Mouse (Mus musculus): ENCODE measurements around the gene Rbm47. TPM values are rescaled to one million over a fixed set of nuclear protein-coding genes. Genes with fewer than 3 reads are reported as not detected.
A peak's percentile ranks its signal among the peaks of the same experiment; 100 is the strongest.

Gene Rbm47
- total and polyA plus RNA-seq, 3 experiments = 78.8 to 121 (median 84.7) TPM

DNA sequence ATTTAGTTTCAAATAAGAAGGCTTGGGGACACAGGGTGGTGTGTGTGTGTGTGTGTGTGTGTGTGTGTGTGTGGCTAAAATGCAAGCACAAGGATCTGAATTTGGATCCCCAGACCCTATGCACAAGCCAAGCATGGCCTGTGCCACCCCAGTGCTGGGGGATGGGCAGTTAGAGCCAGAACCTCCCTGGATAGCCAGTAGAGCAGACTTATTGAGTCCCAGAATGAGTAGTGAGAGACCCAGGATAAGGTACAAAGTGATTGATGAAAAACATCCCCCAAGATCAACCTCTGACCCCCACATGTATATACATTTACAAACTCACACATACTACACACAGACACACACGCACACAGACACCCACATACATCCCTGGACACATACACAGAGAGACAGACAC is 86.6 kb downstream of the Rbm47 start:
- DNase-seq = no peak

DNA sequence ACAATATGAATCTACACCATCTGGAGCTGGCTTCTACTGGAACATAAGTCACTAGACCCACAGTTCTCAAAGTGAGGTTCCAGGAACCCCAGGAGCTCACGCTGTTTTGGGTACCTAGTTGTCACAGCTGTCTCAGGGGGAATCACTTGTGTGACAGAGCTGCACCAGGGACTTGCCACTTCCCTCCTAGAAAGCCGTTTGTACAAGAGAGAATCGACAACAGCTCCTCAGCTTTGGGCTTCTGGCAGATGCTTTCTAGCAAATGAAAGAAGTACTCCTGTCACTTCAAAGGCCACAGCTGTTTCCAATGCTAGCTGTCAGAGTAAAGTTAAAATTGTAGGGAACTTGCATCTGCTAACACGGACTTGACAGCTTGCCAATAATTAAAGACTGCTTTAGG is 87.4 kb downstream of the Rbm47 start:
- no peak for DNase-seq

- DNase-seq = no peak
Measured at GRCm38 (mm10) chr5:66084541-66084940, 88.4 kb downstream of the Rbm47 start.

DNA sequence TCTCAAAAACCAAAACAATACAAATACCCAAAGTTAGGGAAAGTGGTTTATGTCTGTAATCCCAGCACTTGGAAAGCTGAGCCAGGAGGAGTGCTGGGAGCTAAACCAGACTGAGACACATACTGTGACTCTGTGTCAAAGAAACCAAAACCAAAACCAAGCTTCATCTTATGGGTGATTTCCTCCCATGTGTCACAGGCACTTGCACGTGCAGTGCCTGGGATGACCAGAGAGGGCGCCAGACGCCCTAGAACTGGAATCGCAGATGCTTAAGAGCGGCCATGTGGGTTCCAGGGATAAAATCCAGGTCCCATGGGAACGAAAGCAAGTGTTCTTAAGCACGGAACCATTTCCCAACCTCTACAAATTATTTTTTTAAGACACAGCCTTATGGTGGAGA is 89.6 kb downstream of the Rbm47 start:
- DNase-seq = peak; percentile 71

DNA sequence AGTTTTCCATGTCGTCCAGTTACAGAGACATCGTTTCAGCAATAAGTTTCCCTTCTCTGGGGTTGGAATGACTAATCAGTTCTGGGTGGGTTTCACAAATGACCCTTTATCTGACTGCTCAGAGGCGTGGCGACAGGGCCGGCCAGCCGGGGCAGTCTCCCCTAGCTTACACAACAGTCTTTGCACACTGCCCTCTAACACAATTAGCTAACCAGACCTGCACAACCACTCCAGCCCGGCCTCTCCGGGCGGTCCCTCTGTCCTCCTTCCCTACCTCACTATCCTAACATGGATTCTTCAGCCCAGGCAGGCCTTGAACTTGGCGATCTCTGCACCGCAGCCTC is 90.7 kb downstream of the Rbm47 start:
- peak; percentile 72 for DNase-seq

GRCm38 (mm10) chr5:66081443-66082228 is 91.3 kb downstream of the Rbm47 start:
- DNase-seq = no peak

GRCm38 (mm10) chr5:66080529-66081220 is 92.2 kb downstream of the Rbm47 start:
- no peak for DNase-seq

GRCm38 (mm10) chr5:66079358-66080179 is 93.3 kb downstream of the Rbm47 start:
- no peak for DNase-seq

GRCm38 (mm10) chr5:66078491-66079012 is 94.4 kb downstream of the Rbm47 start:
- no peak for DNase-seq

- peak; percentile 89 for DNase-seq
Measured at GRCm38 (mm10) chr5:66077416-66077815, 95.5 kb downstream of the Rbm47 start.

DNA sequence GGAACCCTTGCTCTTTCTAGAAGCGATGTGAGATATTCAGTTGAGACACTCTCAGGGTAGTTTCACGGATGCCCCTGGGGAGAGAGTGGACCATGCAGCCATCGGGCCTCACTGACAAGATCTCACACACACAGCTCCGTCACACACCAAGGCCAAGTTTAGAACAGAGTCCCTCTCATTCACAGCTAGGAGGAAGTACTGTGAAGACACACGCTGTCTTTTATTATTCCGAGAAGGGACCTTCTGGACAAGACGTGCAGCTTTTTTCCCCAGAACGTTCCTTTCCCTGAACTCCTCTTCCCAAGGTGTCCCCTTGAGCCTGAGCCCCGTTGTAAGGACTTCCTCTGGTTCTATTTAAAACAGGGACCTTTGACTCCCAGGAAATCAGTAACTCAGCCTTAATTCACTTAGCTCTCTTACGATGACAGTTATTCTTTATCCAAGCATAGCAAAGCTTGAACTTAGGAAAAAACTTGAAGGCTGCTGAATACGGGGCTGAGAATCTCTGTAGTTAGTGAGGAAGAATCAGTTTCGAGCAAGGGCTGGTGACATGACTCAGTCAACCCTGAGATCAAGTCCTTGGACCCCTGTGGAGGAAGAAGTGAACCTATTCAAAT is 96.1 kb downstream of the Rbm47 start:
- DNase-seq = no peak

- DNase-seq = no peak
Measured at GRCm38 (mm10) chr5:66075906-66076305, 97.0 kb downstream of the Rbm47 start.

DNA sequence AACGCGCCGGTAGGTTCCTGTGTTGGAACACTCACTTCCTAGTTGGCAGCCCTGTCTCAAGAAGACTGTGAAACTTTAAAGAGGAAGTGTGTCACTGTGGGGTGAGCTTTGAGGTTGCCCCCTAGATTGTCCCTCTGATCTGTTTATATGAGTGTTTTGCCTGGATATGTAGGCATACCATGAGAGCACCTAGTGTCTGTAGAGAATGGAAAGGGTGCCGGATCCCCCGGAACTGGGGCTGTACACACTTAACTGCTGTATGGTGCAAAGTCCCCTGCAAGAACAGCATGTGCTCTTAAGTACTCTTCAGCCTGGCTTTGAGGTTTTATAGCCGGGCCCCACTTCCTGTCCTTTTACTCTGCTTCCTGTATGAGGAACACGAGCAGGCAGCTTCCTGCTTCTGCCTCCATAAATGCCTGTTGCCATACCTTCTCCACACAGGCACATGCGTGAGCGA is 97.9 kb downstream of the Rbm47 start:
- no peak for DNase-seq

GRCm38 (mm10) chr5:66074235-66074634 is 98.7 kb downstream of the Rbm47 start:
- no peak for DNase-seq

DNA sequence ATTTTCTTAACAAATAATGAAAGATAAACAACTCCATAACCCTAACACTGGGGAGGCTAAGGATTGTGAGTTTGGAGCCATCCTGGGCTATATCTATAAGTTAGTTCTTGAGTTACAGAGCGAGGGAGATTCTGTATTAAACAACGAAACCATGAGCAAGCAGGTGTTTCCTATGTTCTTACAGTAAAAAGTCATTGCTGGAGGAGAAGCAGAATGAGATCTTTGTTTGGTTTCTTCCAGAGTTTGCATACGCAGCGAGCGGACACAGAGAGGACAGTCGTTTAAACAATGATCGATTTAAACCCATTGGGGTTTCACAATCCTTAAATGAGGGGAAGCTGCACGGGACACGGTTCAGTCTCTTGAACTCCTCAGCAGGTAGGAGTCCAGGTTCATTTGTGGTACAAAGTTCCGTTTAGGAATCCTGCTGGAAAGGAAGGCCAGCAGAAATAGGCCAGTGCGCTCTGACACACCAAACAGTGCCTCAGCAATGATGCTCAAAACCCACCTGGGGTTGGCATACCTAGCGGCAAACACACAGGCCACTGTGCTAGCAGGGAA is 99.2 kb downstream of the Rbm47 start:
- DNase-seq = no peak

DNA sequence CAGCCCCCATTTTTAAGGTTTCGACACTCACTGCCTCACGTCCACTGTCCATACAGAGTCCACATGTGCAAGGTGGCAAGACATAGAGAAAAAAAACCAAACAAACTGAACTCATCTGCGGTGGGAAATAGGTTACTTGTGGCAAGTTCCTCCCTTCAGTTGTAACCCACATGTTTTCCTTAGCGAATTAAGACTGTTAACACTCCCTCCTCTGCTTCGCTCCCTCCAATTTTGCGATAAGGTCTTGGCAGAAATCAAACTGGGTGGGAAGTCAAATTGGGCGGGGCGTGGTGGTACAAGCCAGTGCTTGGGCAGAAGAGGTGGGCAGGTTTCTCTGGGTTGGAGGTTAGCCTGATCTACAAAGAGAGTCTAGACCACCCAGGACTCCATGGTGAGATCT is 101.2 kb downstream of the Rbm47 start:
- DNase-seq = no peak

DNA sequence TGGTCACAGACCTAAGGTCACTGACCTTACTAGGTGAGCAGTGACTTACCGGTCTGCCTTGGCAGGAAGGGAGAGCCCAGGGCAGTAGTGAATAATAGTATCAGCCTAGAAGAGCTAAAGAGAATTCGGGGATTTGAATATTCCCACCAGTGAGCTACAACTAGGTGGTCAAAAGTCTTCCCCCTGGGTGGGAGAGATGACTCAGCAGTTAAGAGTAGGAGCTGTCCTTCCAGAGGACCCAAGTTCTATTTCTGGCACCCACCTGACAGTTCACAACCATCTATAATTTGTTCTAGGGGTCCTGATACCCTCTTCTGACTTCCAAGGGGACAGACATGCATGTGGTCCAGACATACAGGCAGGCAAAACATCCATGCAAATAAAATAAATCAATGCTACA is 102.6 kb downstream of the Rbm47 start:
- no peak for DNase-seq

GRCm38 (mm10) chr5:66069470-66070144 is 103.3 kb downstream of the Rbm47 start:
- DNase-seq = peak; percentile 77

DNA sequence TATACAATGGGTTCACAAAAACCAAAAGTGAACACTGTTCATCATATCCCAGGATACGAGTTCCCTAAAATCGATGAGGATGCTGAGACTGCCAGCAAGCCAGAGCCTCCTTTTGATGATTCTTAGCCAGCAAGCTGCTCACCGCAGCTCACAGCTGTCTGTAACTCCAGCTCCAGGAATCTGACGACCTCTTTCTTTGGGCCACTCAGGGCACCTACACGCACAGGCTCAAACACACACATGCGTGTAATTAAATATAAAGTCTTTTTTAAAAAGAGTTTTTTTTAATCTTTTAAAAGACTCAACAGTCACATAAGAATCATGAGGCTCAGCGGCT is 103.8 kb downstream of the Rbm47 start:
- DNase-seq = no peak

DNA sequence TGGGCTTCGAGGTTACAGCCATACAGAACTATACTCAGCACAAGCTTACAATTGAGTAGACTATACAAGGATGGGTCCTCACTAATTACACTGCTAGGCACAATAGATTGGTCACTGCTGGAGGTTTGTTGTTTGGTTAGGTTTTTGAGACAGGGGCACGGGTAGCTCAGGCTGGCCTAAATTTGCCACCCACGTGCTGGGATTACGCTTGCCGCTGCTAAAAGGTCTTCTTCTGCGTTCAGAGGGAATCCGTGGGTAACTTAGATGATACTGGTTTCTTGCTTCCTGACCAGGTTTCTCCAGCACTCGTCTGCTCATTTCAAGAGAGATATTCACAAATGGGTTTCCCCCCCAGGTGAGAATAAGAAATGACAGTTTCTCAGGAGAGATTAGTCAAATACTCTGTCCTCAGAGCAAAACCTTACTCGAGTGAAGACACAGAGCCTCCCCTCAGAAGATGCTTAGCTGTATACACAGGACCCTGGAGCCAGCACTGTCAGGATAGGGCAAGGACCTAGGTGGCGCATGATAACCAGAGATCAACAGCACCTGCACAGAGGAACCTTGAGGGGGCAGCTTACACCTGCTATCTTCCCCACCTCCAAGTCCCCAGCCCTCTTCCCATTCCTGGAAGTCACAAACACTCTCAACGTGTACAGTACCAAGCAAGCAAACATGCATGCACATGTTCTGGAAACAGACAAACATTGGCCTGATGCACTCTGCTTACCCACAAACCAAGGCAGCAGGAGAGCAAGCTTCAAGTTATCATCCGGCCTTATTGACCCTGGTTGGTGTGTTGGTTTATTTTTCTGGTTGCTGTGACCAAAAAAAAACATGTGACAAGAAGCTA is 104.6 kb downstream of the Rbm47 start:
- DNase-seq = no peak

Measured in adrenal gland, adult 2 months (tissue).